Mouse (Mus musculus) mature B cell (primary cell): Measurements from ENCODE around the gene Orc2.

ENCODE experiments used
- in situ Hi-C: fragments of 300-500 bp; cut with MboI; formaldehyde crosslinking; loops from 2 replicates; pipeline ENCODE4 v1.14.3; 2019

The Orc2 gene

DNA sequence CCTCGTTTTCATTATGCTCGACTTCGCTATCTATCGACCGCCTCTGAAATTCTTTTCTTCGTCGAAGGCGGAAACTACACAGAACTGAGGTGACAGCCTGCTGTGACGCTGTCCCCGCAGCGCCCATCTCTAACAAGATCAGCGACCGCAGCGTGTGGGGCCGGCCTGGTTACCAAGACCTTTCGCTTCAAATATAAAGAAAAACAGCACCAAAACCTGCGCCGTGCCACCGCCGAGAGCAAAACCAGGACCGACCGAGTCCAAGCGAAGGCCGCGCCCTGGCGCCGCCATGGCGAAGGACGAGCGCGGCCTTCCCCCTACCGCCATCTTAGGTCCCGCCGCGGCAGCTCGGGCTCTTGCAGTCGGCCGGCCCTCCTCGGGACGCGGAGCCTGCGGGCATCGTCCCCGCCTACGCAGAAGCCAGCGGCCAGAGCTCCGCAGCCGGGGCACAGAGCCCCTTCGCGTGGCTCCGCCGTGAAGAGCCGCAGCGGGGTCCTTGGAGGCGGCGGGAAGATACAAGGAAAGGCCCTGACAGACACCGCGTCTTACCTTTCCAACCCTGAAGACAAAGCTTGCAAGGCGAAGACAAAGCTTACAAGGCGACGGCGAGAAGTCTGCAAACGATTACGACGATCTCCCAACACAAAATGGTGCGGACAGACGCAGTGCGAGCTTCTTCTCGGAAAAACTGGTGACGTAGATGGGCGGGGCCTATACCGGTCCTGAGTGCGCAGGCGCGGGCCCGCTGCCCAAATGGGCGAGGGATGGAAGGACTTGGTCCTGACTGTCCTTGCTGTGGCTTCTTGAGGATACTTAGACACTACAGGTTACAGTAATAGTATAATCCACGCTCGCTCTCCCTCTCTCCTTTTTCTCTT lies 81.3 kb downstream of the Orc2 start, which contains the start of gene Clk1:
Gene Clk1, minus strand, starts transcription at position 696 of the 878 bp plus-strand sequence.
- in situ Hi-C loops, result no loop called here

DNA sequence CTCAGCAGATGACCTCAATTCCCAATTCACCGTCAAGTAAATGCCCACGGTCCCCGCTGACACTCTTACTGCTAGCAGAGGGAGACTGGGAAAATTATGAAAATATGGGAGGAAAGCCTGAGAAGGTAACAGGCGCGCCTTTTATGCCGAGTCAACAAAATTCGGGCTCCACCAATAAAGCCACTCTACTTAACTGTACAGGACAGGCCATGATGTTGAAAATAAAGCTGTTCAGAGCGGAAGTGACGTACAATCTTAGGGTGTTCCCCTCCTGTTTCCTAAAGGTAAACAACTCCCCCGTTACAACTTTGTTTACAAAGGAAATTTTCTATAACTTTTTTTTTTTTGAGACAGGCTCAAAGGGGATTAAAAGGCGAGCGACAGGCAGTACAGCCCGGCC lies 82.0 kb downstream of the Orc2 start:
- in situ Hi-C loops, result no loop called here

DNA sequence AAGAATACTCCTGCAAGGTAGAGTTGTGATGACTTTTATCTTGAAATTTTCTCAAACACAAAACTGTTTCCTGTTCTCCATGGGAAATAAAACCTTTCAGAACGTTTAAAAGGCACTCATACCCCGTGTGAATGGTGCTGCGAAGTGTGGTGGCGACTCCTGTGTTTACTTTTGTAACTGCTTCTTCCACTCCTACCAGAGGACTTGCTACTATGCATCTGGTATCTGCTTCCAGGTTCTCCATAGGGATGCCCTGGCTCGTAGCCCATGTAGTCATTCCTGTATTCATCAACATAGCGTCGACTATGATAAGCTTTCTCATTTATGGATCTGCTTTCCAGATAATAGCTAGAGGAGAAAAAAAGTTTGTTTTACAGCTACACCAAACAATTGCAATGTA lies 83.9 kb downstream of the Orc2 start:
- in situ Hi-C loops, result no loop called here

DNA sequence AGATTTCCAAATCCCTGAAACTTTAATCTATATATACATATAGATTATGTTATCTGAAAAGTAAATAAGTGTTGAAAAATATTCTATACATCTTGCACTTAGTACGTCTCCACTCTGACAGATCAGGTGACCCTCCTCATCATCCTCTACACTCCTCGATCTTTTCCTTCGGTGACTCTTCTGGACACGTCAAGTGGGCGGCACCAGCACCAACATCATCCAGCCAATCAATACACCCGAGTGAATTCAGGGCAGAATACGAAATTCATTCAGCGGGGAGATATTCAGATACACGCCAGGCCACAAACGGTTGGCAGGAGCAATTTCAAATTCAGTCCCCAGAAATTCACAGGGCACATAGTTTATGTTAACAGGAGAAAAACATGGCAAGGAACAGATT lies 84.9 kb downstream of the Orc2 start:
- in situ Hi-C loops, result no loop called here

DNA sequence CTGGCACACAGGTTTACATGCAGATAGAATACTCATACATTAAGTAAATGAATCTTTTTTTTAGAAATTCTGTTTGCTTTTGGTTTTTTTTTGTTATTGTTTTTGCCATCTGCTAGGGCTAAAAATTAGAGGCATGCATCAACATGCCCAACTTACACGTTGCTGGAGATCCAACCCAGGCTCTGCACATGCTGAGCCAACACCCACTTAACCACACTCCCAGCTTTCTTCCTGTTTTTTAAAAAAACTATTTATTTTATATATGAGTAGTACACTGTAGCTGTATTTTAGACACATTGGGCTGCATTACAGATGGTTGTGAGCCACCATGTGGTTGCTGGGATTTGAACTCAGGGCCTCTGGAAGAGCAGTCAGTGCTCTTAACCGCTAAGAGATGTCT lies 88.9 kb downstream of the Orc2 start:
- in situ Hi-C loops, result no loop called here

DNA sequence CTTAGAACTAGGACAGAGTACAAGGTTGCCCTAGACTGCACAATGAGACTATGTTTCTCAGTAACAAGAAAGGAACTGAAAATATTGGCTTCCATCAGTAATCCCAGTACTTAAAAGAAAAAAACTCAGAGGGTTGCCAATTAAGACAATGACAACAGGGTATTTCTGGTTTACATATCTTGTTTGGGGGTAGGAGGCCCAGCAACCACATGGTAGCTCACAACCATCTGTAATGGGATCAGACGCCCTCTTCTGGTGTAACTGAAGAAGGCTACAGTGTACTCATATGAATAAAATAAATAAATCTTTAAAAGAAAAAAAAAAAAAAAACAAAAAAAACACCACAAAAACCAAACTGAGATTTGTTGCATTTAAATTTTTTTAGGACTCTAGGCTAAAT lies 89.5 kb downstream of the Orc2 start:
- in situ Hi-C loops, result no loop called here
